Mouse (Mus musculus) MEL (cell line): Measurements from ENCODE around the gene Tchp.

ENCODE experiments used
- CTCF ChIP-seq, 3 experiments: IDR thresholded peaks in 2 of 3; conservative IDR thresholded peaks in 1 of 3; 2 replicates each; pipeline ENCODE4 v1.5.1; 2011 to 2012; ENCODE audit warnings: low read length in 3 of 3, low read depth in 2 of 3, mild to moderate bottlenecking in 2 of 3, improper control_type of control experiment in 1 of 3, inconsistent platforms in 1 of 3, mixed read lengths in 1 of 3, moderate library complexity in 1 of 3; ENCODE audit not compliant: control insufficient read depth in 1 of 3, insufficient read depth in 1 of 3, poor library complexity in 1 of 3, severe bottlenecking in 1 of 3
- EP300 ChIP-seq, 2 experiments: IDR thresholded peaks; 2 replicates each; pipeline ENCODE4 v1.6.1; 2011; ENCODE audit warnings: improper control_type of control experiment in 2 of 2, low read length in 2 of 2, low read depth in 1 of 2, mild to moderate bottlenecking in 1 of 2
- GATA1 ChIP-seq: IDR thresholded peaks from 2 replicates; pipeline ENCODE4 v1.6.1; 2011; ENCODE audit warnings: low read depth, low read length, improper control_type of control experiment
- JUND ChIP-seq: IDR thresholded peaks from 2 replicates; pipeline ENCODE4 v1.6.1; 2011; ENCODE audit warnings: low read depth, mild to moderate bottlenecking, improper control_type of control experiment, low read length
- MAFK ChIP-seq: IDR thresholded peaks from 2 replicates; pipeline ENCODE4 v1.6.1; 2011; ENCODE audit warnings: low read depth, mild to moderate bottlenecking, low read length, improper control_type of control experiment, borderline replicate concordance
- MYC ChIP-seq: IDR thresholded peaks from 2 replicates; pipeline ENCODE4 v1.6.1; 2011; ENCODE audit warnings: low read depth, mild to moderate bottlenecking, low read length, improper control_type of control experiment, moderate library complexity
- NELFE ChIP-seq: IDR thresholded peaks from 2 replicates; pipeline ENCODE4 v1.6.1; 2011; ENCODE audit warnings: low read depth, low read length, improper control_type of control experiment
- POLR2A ChIP-seq, 2 experiments: IDR thresholded peaks; 2 replicates each; pipeline ENCODE4 v1.6.1; 2011 to 2012; ENCODE audit warnings: low read length in 2 of 2, mild to moderate bottlenecking in 2 of 2, control low read depth in 1 of 2, improper control_type of control experiment in 1 of 2, low read depth in 1 of 2, moderate library complexity in 1 of 2; ENCODE audit not compliant: control insufficient read depth in 1 of 2, insufficient read depth in 1 of 2, poor library complexity in 1 of 2
- TAL1 ChIP-seq: IDR thresholded peaks from 2 replicates; pipeline ENCODE4 v1.6.1; 2012; ENCODE audit warnings: mild to moderate bottlenecking, inconsistent platforms, low read length, moderate library complexity, mixed read lengths
- ZNF384 ChIP-seq: IDR thresholded peaks from 2 replicates; pipeline ENCODE4 v1.6.1; 2012; ENCODE audit warnings: low read depth, mild to moderate bottlenecking, inconsistent platforms, low read length, improper control_type of control experiment

DNA sequence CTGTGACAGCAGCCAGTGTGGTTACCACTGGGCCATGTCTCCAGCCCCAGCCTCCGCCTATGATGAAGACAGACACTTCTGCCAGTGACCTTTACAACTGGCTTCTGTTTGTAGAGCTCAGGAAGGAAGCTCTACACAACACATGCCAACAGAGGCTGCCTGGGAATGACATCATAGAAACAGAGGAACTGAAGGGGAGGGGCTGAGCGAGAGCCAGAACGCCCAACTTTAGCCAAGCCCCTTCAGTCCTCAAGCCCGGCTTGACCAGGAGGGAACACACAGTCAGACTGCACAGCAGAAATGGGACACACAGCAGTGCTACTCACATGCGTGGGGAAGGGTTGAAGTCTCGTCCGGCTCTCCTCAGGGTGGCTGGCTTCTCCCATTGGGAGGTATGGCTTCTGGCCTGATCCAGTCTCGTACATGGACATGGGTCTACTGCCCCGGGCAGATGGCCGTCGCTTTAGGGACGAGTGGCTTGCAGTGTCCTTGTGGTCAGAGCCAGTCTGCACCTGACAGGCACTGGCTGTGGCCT lies 31.2 kb downstream of the Tchp start:
- TF ChIP-seq POLR2A (IDR thresholded peaks at IDR 0.05; ENCODE audit: control insufficient read depth in 1 of 2, insufficient read depth in 1 of 2, low read depth in 1 of 2, low read length in 2 of 2, poor library complexity in 1 of 2), result no peak
- TF ChIP-seq CTCF (IDR thresholded peaks at IDR 0.05 in 2 of 3, conservative IDR thresholded peaks at IDR 0.05 in 1 of 3; ENCODE audit: control insufficient read depth in 1 of 3, insufficient read depth in 1 of 3, low read depth in 2 of 3, low read length in 3 of 3, poor library complexity in 1 of 3, severe bottlenecking in 1 of 3), result no peak
- no peak for TF ChIP-seq GATA1
- no peak for TF ChIP-seq NELFE
- TF ChIP-seq TAL1, result no peak
- TF ChIP-seq EP300 (IDR thresholded peaks at IDR 0.05; ENCODE audit: low read depth in 1 of 2, low read length in 2 of 2), result no peak
- TF ChIP-seq ZNF384, result no peak
- TF ChIP-seq JUND, result no peak
- no peak for TF ChIP-seq MYC
- TF ChIP-seq MAFK, result no peak
